Mouse (Mus musculus): ENCODE results near the gene Dph2.

- TF ChIP-seq POLR2A (IDR thresholded peaks at IDR 0.05; ENCODE audit: borderline replicate concordance, insufficient read depth, low read length) (no peak), CTCF (IDR thresholded peaks at IDR 0.05; ENCODE audit: borderline replicate concordance, insufficient read depth, low read depth, low read length) (no peak)
Observed at GRCm38 (mm10) chr4:117869317-117869716, 22.5 kb downstream of the Dph2 start.
